Mouse (Mus musculus): ENCODE data around the gene Ano4.

The Ano4 gene

DNA sequence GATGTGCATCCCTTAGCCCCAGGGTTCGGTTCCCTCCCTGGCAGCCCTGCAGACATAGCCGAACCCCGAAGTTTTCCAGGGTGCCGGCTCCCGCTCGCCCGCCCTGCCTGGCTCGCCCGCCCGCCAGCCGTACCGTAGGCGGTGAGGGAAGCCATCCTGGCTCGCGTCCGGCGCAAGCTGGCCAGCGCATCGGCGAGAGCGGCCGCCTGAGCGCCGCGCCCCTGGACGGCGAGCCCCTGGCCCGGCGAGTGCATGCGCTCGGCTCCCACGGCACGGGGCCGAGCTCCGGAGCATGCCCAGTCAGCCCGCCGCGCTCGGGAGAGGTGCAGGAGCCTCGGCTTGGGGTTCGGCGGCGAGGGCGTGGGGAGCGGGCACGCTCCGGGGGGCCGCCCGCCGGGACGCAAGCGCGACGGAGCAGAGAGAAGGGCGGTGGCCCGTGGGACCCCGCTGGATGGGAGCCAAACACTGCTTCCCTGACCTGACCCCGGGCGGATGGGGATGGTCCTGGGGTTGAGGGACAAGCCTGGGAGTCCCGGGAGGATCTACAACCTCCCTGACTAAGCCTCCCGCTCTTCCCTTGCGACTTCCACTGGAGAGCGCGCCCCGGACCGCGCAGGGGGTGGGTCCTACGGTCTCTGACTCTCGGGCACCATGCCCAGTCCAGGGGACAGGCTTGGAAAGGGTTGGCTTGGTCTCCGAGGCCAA lies at the start of gene Ano4:
Gene Ano4, minus strand, starts transcription at position 272 of the 705 bp plus-strand sequence.
- peak; percentile 22 to 30 for DNase-seq (ENCODE audit: low spot score in 2 of 2)

DNA sequence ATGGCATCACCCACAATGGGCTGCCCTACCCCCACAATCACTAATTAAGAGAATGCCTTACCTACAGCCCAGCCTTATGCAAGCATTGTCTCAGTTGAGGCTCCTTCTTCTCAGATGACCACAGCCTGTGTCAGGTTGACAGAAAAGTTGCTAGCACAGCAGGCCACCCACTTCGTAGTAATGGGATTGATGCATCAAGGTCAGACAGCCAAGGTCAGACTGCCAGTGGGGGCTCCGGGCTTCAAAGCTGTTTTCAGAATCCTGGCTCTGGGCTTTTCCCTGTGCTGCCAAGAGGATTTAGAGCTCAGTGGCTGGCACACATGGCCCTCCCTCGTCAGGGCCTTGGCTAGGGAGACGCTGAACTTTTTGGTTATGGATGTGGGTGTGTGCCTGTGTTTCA lies 48.1 kb upstream of the Ano4 start:
- no peak for DNase-seq (ENCODE audit: low spot score in 2 of 2)

DNA sequence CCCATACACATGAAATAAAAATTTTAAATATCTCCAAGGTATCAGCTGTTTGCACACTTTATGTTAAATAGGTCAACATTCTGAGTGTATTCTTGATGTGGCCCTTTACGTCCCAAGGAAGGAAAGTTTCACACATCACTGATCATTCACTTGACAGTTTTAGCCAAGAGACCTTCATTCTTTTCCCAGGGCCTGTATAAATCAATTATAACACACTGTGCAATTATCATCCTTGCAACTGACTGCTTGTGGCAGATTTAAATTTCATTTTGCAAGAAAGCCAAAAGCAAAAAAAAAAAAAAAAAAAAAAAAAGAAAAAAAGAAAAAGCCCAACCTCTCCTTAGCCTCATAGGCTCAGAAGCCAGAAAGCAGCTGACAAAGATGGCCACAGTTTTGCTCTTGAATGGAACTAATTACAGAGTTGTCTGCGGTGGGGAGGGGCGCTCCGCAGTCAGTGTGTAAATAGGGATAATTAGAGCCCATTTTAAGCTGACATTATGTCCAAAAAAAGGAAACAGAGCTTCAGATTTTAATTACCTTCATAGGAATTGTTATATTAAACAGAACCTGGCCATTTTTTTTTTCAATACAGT lies 47.1 kb upstream of the Ano4 start:
- peak in 1 of 2 experiments; percentile 26 for DNase-seq (ENCODE audit: low spot score in 2 of 2)

DNA sequence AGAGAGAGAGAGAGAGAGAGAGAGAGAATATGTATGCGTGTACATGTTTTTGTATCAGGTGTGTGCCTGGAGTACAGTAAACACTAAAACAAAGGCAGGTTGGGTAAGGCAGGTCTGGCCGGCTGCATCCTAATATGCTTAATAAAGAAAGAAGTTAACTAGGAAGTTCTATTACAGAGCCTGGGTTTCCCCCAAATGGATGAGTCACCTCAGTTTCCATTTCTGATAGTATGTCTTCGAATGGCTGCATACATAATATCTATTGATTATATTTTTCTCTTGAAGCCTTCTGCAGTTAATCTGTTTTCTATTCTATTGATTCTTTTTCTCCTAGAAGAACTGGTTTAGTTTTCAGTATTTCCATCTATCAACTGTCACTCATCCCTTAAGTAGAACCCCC lies 41.9 kb upstream of the Ano4 start:
- DNase-seq (ENCODE audit: low spot score in 2 of 2), result no peak

DNA sequence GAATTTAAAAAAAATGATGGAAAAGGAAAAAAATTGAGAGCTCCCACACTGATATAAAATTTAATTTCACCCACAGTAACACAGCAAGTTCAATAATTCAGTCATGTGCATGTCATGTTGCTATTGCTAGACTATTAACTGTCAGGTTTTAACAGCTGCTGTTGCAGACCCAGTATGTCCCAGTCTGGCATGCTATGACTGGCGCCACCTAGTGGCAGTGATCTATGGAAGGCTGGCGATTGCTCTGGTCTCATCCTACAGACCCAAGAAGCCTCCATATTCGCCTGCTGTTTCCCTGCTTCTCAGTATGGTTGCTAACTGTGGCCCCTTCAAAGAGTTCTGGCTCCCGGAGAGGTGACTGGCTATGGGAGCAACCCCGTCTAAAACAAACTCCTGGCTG lies 38.9 kb upstream of the Ano4 start:
- DNase-seq (ENCODE audit: low spot score in 2 of 2), result peak; percentile 33 to 48

DNA sequence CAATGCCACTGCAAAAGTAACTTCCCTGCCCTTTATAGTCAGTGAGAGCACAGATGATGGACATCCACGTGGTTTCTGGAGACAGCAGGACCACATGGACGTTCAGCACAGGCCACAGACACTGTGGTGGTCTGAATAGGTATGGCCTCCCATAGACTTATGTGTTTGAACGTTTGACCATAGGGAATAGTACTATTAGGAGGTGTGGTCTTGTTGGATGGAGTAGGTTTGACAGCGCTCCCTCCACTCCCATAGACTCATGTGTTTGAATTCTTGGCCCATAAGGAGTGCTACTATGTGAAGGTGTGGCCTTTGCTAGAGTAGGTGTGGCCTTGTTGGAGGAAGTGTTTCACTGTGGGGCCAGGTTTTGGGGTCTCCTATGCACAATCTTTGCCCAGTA lies 33.2 kb upstream of the Ano4 start:
- DNase-seq (ENCODE audit: low spot score in 2 of 2), result no peak

DNA sequence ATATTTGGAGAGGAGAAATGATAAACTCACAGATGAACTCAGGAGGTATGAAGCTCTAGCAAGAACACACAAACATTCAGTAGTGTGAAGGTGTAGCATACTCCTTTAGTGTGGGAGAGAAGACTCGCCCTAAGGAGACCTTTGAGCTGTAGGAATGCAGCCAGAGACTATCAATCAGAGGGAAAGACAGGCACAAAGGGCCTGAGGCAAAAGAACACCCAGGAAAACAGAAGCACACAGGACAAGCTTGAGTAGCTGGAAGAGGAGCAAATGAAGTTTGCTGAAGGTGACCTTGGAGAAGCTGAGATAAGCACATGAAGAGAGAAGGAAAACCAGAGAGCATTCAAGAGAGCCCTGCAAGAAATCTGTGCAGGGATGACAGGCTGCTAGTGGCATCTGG lies 25.5 kb upstream of the Ano4 start:
- no peak for DNase-seq (ENCODE audit: low spot score in 2 of 2)

DNA sequence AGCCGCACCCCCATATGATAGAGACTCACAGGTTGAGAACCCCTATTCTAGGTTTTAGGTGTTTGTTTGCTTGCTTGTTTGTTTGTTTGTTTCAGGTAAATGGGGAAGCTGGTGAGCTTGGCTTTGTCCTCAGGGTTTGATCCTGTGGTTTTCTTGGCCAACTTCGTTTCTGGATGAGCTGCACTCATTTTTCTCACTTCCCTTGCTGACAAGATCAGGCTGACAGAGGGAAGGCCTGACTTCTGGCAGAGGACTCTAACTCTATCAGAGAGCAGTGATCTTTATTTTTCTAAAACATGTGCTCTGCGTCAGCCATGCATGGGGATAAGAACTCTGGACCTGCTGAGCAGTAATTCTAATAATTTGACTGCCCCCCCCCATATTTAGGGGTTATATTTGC lies 14.4 kb upstream of the Ano4 start:
- no peak for DNase-seq (ENCODE audit: low spot score in 2 of 2)

DNA sequence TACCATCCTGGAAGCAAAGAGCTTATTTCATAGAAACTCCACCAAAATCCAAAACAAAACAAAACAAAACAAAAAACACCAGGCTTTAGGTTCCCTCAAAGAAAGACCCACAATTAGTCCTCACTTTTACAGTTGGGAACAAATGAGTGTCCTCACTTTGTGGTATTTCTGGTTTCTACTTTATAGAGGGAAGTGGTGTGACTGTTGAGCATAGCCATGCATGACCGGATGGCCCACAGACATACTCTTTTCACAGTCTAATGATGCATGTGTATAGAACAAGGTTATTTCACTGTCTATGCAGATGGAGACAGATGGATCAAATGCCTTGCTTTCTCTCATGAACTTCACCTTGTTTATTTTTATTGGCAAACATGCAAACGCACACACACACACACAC lies 10.1 kb upstream of the Ano4 start:
- no peak for DNase-seq (ENCODE audit: low spot score in 2 of 2)

DNA sequence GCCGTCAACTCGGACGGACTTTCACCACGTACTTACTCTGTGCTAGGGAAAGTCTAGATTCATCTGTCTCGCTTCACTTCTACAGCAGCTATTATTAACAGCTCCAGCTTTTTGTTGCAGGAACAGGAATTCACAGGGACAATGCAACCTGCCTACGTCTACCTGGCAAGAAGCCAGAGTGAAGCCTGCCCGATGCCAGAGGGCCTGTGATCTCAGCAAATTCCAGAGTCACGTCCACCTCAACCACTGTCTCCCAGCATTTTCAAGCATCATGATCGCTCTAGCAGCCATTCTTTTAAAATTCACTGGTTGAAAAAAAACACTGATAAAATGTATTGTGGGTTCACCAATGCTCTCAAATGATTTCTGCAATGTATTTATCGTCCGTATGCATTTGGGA lies 6.9 kb upstream of the Ano4 start:
- no peak for DNase-seq (ENCODE audit: low spot score in 2 of 2)

DNA sequence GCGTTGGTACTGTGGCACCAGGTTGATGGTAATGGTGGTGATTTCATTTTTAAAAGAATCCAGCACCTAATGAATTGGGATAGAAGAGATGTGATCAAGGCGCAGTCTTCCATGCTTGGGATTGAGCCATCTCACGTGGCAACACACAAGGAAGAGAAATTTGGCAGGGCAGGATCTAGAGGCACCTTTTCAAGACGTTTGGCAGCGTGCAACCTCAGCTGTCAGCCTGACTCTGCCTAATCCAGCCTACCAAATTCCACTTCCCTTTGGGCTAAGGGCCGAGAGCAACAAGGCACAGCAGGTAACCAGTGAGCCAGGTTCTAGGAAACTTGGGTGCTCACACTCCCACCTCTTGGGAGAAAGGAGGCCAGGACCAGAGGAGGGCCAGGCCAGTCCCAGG lies 1.0 kb upstream of the Ano4 start:
- no peak for DNase-seq (ENCODE audit: low spot score in 2 of 2)

DNA sequence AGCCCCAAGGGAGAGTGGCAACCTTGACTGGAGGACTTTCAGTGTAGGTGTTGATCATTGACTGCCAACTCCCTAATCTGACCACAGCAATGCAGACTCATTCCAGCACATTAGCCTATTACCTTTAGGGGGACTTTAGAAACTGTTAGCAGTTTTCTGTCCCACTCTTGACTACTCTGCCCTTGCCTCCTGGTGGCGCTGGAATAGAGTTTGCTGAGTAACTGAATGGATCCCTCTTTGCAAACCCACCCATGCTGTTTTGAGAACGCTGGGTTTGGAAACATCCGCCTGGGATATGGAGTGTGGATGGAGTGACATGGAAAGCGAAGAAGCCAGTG lies 603 bp upstream of the Ano4 start:
- DNase-seq (ENCODE audit: low spot score in 2 of 2), result no peak

DNA sequence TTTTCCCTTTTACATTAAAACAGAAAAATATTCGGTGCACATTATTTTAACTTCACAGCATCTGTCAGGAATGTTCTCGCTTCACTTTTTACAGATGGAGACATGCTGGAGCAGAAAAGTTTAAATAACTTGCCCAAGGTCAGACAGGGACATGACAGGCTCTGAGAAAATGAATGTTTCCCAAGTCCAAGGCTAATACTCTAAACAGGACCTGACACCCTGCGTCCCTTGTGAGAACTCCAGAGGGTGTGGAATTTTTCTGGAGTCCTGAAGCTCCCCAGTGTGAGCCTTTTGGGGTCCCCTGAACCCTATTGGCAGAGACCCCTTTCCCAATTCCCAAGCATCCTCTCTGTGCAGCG lies 451 bp downstream of the Ano4 start:
- no peak for DNase-seq (ENCODE audit: low spot score in 2 of 2)

DNA sequence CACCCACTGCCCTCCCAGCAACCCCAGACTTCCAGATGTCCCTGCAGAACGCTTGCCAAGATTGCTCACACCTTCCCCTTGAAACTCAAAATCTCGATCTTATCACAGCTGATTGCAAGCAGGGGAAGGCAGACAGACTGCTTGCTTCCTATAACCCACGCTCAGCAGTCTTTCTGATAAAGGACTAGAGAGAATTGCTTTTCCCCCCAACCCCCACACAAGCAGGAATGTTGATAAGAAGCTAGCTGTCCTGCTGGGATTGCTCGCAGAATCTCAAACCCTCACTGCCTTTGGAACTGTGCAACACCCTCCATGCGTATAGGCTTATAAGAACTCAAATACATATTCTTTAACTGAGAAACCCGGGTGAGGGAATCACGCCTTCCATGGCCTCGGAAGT lies 846 bp downstream of the Ano4 start:
- DNase-seq (ENCODE audit: low spot score in 2 of 2), result peak in 1 of 2 experiments; percentile 8

DNA sequence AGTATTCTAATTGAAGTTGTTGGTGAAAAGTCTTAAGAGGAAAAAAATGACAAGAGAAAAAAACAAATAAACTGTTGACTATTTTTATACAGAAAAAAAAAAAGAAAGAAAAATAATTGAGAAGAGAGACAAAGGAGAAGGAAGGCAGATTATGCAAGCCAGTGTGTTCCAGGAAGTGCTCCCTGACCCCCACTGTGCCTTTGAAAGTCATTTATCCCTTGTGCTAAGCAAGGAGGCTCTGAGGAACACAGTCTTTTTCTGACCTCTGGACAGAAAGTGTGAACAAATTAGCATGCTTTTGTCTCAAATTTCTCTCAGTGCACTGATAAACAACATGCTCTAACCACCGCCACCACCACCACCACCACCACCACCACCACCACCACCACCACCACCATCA lies 14.3 kb downstream of the Ano4 start:
- no peak for DNase-seq (ENCODE audit: low spot score in 2 of 2)

DNA sequence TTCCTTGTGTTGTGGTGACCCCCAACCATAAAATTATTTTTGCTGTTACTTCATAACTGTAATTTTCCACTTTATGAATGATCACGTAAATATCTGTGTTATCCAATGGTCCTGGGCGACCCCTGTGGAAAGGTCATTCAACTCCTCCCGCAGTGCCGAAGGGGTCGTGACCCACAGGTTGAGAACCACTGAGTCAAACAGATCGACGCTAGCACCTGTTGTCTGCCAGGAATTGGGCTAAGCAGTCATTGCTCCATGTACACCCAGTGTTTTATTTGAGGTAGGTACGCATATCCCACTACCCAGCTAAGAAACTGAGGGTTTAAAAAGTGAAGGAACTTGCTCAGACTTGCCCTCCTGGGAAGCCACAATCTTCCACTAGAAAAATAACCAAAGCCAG lies 14.8 kb downstream of the Ano4 start:
- DNase-seq (ENCODE audit: low spot score in 2 of 2), result no peak

DNA sequence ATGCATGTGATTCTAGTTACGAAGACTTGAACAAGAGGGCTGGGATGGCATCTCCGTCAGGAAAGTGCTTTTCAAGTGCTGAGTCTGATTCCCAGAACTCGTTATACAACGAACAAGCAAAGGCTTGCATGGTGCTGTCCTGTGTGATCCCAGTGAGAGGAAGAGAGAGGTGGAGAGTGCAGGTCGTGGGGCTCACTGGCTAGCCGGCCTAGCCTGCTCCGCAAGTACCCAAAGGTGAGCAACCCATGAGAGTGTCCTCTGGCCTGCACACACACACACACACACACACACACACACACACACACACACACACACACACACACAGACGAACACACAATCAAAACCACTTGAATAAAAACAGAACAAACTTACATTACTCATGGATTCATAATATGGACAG lies 15.7 kb downstream of the Ano4 start:
- DNase-seq (ENCODE audit: low spot score in 2 of 2), result no peak

DNA sequence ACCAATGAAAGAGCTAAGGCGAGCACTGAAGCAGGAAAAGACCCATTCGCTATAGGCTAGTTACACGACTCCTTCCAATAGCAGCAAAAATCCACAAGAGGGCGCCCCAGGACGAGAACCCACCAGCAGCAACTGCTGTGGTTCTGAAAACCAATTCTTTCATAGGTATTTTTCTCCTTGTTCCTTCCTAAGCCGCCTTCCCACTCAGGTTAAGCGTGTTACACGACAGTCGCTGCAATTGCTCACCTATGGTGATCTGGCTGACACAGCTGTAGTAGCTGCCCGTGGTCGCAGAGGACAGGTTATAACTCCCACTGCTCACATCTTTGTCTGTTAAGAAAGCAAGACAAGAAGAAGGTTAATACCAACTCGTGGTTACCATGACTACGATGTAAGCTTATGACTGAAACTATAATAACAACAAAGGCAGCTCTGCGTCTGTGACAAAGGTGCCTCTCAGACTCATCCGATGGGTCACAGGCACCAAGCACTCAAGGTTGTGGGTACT lies 17.5 kb downstream of the Ano4 start:
- peak; percentile 36 to 74 for DNase-seq (ENCODE audit: low spot score in 2 of 2)

DNA sequence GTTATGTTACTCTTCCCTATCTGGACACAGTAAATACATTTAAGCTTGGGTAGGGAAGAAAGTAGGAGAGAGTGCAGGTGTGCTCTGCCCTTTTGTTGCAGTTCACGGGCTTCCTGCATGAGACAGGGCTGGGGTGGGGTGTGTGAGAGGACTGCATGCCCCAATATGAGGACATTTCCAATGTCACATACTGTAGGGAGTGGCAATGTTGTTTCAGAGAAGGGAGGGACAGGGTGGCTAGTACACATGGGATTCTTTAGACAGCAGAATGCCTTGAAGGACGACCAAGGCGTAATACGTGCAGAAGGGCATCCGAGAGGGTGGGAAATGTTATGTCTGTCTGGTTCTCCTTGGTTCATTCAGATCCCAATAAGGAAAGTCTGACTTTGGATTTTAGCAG lies 18.2 kb downstream of the Ano4 start:
- no peak for DNase-seq (ENCODE audit: low spot score in 2 of 2)

DNA sequence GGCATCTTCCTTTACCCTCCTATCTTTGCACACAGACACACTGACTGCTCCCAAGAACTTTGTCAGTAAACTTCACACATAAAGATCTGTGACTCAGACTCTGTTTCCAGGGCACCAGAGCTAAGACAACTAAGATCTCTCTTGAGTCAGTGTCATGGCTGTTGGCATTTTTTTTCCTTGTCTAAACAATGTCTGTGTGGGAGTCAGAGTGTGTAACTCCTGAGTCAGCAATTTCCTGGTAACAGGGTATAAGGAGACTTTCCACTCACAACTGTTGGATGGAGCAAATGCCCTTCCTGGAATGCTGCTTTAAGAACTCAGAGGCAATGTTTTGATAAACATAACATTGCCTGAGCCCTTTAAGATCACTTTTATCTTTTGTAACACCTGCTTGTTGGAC lies 37.0 kb downstream of the Ano4 start:
- no peak for DNase-seq (ENCODE audit: low spot score in 2 of 2)

DNA sequence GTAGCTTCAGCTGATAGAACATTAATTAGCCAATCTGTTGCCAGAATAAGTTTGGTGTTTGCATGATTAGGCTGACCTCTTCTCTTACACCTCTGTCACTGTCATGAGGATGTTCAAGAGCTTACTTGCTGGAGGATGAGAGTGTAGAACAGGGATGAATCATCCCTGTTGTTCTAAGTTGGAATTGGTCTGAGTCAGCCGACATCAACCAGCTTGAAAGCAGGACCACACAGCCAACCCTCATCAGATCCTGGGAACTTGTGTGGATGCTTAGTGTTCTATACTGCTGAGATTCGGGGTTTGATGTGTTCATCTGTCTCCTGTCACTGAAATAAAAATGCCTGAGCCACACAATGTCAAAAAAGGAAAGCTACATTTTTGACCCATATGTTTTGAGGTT lies 44.2 kb downstream of the Ano4 start:
- no peak for DNase-seq (ENCODE audit: low spot score in 2 of 2)

DNA sequence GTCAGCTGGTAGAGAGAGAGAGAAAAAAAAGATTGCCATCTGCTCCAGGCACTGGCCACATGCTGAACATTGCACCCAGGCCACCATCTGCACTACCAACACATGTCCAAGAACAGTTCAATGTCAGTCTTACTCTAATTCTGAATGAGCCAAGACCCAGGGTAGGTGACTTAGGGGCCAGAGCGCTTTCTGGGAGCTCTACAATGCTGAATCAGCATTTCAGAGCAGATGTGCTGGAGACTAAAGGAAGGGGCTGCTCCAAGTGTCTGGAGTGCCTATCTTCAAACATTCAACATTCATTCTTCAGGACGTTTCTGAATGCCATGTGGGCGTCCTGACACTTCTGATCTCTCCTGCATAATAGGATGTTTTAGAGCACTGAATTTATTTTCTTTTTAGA lies 51.8 kb downstream of the Ano4 start:
- DNase-seq (ENCODE audit: low spot score in 2 of 2), result no peak

DNA sequence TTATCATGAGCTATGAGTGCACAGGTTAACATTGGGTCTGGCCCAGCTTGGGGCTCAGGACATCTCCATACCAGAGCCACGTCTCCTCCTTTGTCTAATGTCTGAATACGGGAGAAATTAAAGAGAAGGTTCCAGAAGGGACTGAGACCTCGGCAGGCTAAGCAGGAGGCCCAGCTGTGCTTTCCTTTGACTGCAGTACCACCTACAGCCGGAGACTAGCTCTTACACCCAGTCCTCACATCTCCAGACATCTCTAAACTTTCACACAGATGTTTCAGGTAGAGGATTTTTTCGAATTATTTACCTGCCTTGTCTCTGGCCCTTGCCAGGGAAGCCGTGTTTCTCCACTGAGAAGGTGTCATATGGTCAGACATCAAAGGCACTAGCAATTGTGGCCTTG lies 53.9 kb downstream of the Ano4 start:
- no peak for DNase-seq (ENCODE audit: low spot score in 2 of 2)

DNA sequence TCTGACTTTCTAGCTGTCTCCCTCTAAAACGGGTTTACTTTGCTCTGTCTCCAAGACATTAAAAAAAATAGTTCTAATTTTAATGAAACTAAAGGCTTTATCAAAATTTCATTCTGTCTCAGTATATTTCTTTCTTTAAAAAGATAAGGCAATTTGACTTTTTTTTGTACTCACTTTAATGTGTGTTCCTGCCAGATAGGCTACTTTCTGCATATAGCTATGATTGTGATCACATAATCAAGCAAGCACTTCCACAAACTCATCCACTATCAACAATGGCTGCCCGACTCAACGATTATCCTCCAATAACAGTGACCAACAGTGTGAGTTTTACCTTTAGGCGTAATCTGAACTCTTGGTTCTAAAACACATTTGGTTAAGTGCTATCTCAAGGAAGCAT lies 55.3 kb downstream of the Ano4 start:
- DNase-seq (ENCODE audit: low spot score in 2 of 2), result no peak
